Mouse (Mus musculus) forebrain, embryonic 16.5 days (tissue): ENCODE measurements around the gene Ccdc181. TPM values are rescaled to one million over a fixed set of nuclear protein-coding genes. Genes with fewer than 3 reads are reported as not detected.
A peak's percentile ranks its signal among the peaks of the same experiment; 100 is the strongest.

Source experiments
- ATAC-seq: fragments of 200-750 bp; cut with Nextera tagmentation; 2 replicates; pipeline ENCODE4 v1.8.0; 2017; ENCODE audit warnings: mild to moderate bottlenecking, moderate library complexity
- H3K27ac ChIP-seq: fragments of 300-500 bp; sonication (generic); 2 replicates; pipeline ENCODE4 v1.5.1; 2014; ENCODE audit warnings: low read length, control low read depth
- H3K27me3 ChIP-seq: fragments of 300-500 bp; sonication (generic); replicated peaks from 2 replicates; pipeline ENCODE4 v1.6.1; 2014; ENCODE audit warnings: low read length; ENCODE audit not compliant: control insufficient read depth, insufficient read depth
- H3K36me3 ChIP-seq: fragments of 300-500 bp; sonication (generic); 2 replicates; pipeline ENCODE4 v1.6.1; 2014; ENCODE audit not compliant: control insufficient read depth, insufficient read depth
- H3K4me1 ChIP-seq: fragments of 300-500 bp; sonication (generic); replicated peaks from 2 replicates; pipeline ENCODE4 v1.6.1; 2014; ENCODE audit warnings: low read length; ENCODE audit not compliant: control insufficient read depth, insufficient read depth
- H3K4me2 ChIP-seq: fragments of 300-500 bp; sonication (generic); 2 replicates; pipeline ENCODE4 v1.6.1; 2014; ENCODE audit warnings: mild to moderate bottlenecking, low read length, control low read depth
- H3K4me3 ChIP-seq: fragments of 300-500 bp; sonication (generic); replicated peaks from 2 replicates; pipeline ENCODE4 v1.5.1; 2014; ENCODE audit warnings: mild to moderate bottlenecking, low read length, control low read depth
- H3K9ac ChIP-seq: fragments of 300-500 bp; sonication (generic); replicated peaks from 2 replicates; pipeline ENCODE4 v1.6.1; 2014; ENCODE audit warnings: low read depth, low read length, control low read depth
- H3K9me3 ChIP-seq: fragments of 300-500 bp; sonication (generic); 2 replicates; pipeline ENCODE4 v1.6.1; 2016; ENCODE audit warnings: low read length; ENCODE audit not compliant: control insufficient read depth
- WGBS: fragments of 180-500 bp; shearing (Covaris S2); extraction: QIAGEN DNeasy Blood & Tissue Kit; methylation state at CpG from one replicate; pipeline ENCODE4 v1.1.7; 2014; 5-methylcytosine and 5-hydroxymethylcytosine counted together
- polyA plus RNA-seq: library from polyadenylated mRNA; unstranded; fragments of >200 nt; fragmentation: Nextera tagmentation; extraction: Ambion mirVana; gene quantifications from 2 replicates; pipeline ENCODE4 v1.2.1, GENCODE M21; 2015

The Ccdc181 gene
- polyA plus RNA-seq, 1 experiment from 2014 or later = 25.5 TPM

DNA sequence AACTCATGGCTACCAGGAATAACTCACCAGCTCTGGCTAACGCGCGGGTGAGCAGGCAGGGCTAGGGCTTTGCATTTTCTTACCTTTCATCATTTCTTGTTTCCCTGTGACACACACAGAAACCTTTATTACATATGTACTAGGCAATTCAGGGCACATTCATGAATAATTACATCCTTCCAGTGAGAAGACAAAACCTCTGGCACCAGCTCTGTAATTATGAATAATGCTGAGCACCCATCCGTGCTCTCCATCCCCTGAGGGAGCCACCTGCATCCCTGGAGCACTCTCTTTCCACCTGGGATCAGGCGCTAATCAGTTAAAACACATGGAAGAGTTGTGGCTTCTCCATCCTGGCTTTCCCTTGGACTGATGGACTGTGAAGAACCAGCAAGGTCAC is 28.4 kb downstream of the Ccdc181 start, which contains the start of gene Nme7:
TSS of gene Nme7 (plus strand) at position 301 of the 400 bp plus-strand sequence.
- H3K4me2 ChIP-seq = no peak within 1 kb of the TSS
- ATAC-seq = no peak
- no peak within 1 kb of the TSS for H3K27ac ChIP-seq
- 75% methylated on average over 5 of the region's 5 CpGs for WGBS
- peaks cover 24% of the 10 kb centered on the region for H3K4me1 ChIP-seq
- no peak within 1 kb of the TSS for H3K9ac ChIP-seq
- H3K9me3 ChIP-seq = no peaks in the 10 kb centered on the region
- H3K36me3 ChIP-seq = peaks cover 13% of the 10 kb centered on the region; the same call in 1 of the 2 replicates
- H3K4me3 ChIP-seq = no peak within 1 kb of the TSS
- H3K27me3 ChIP-seq = no peaks in the 10 kb centered on the region

DNA sequence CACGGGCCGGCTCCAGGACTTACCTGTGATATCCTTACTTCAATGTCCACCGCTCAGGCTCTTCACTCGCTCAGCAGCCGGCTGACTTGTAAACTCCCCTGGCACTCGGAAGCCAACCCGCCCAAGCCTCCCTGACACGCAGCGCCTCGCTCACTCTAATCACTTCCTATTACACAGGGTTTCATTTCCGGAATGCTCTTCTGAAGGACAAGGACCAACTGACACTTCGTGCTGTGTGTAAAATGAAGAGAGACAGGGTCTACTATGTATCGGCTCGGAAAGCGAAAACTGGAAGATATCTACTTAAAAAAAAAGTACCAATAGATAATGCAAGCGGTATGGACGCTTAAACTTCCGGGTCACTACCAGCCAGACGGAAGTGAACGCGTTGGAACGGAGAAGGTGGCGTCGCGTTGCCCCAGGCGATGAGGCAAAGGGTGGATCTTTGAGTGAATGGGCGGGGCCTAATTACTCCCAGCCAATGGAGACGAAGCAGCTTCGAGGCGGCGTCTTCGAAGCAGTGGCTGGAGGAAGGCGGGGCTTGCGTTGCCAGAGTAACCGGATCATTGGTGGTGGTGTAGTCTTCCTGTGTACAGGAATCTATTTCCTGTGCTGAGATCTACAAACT is 31.9 kb downstream of the Ccdc181 start, which contains the start of gene Blzf1:
TSS of gene Blzf1 (minus strand) at position 366 of the 628 bp plus-strand sequence.
- Histone ChIP-seq H3K9ac (peak within 1 kb of the TSS; percentile 56), H3K4me2 (peak within 1 kb of the TSS; percentile 98), H3K4me1 (peaks cover 24% of the 10 kb centered on the region), H3K36me3 (peaks cover 2% of the 10 kb centered on the region; the same call in 1 of the 2 replicates), H3K4me3 (peak within 1 kb of the TSS; percentile 62), H3K27ac (peak within 1 kb of the TSS; percentile 64), H3K27me3 (no peaks in the 10 kb centered on the region), H3K9me3 (no peaks in the 10 kb centered on the region)
- ATAC-seq = peak; percentile 99
- WGBS = under 1% methylated on average over 35 of the region's 35 CpGs

DNA sequence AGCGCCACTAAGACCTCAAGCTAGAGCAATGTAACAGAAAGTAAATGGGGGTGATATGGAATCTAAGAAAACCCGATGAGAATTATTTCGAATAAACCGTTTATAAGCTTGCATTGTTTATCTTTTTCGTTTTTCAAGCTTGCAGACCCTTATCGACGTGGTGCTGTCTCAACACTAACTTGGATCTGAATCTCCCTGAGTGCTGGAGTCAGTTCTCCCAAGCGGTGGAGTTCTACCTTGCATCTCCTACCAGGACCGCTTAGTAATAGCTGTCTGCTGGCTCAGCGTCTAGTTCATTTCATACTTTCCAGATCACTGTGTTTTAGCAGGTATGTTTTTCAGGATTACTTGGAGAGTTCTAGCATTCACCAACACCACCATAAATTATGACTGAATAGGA is 32.5 kb downstream of the Ccdc181 start:
- peak overlapping the region; percentile 98 for H3K4me2 ChIP-seq
- peaks cover 24% of the 10 kb centered on the region for H3K4me1 ChIP-seq
- no peaks in the 10 kb centered on the region; the same call in 1 of the 2 replicates for H3K36me3 ChIP-seq
- peak overlapping the region; percentile 62 for H3K4me3 ChIP-seq
- ATAC-seq = peak; percentile 7; the same call in 1 of the 2 replicates
- H3K27ac ChIP-seq = peak overlapping the region; percentile 56; the same call in 1 of the 2 replicates
- WGBS = 13% methylated on average over 10 of the region's 10 CpGs
- H3K9ac ChIP-seq = peak overlapping the region; percentile 56
- H3K27me3 ChIP-seq = no peaks in the 10 kb centered on the region
- H3K9me3 ChIP-seq = no peaks in the 10 kb centered on the region

DNA sequence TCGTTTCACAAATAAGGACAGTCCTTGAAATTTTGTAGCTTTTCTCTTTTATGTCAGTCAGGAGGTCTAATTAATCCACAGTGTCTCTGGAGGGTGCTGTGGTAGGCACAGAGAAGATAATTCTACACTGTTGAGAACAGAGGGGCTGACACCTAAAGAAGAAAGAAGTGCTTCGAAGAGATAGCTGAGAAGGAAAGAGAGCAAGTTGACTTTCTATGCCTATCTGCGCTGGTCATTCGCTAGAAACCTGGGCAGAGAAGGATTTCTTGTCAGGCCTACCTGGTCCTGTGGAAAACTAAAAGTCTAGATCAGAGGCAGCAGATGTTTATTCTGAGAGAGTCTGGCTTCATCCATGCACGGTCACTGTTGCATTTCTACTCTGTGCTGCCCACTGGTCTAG is 38.7 kb downstream of the Ccdc181 start:
- Histone ChIP-seq H3K4me2 (no peak overlapping the region), H3K9me3 (no peaks in the 10 kb centered on the region), H3K27me3 (no peaks in the 10 kb centered on the region), H3K27ac (no peak overlapping the region), H3K9ac (no peak overlapping the region), H3K36me3 (no peaks in the 10 kb centered on the region), H3K4me1 (no peaks in the 10 kb centered on the region), H3K4me3 (no peak overlapping the region)
- no peak for ATAC-seq
- 89% methylated on average over 5 of the region's 5 CpGs for WGBS

DNA sequence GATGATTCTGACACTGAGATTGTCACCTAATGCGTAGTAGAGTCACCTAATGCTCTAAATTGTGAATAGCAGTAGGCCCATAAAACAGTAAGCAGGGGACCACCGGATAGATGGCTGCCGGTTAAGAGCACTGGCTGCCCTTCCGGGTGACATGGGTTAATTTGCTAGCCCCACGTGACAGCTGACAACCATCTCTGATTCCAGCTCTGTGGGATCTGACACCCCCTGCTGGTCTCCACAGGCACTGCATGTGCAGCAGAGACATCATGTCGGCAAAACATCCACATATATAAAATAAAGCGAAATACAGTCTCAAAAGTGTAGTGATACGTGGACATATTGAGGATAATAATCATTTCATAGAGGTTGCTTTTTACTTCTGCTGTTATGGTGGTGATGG is 39.9 kb downstream of the Ccdc181 start:
- no peaks in the 10 kb centered on the region for H3K27me3 ChIP-seq
- ATAC-seq = no peak
- no peak overlapping the region for H3K4me3 ChIP-seq
- H3K9me3 ChIP-seq = no peaks in the 10 kb centered on the region
- H3K27ac ChIP-seq = no peak overlapping the region
- no peaks in the 10 kb centered on the region for H3K36me3 ChIP-seq
- H3K9ac ChIP-seq = no peak overlapping the region
- no peaks in the 10 kb centered on the region for H3K4me1 ChIP-seq
- no peak overlapping the region for H3K4me2 ChIP-seq
- WGBS = 76% methylated on average over 8 of the region's 8 CpGs

DNA sequence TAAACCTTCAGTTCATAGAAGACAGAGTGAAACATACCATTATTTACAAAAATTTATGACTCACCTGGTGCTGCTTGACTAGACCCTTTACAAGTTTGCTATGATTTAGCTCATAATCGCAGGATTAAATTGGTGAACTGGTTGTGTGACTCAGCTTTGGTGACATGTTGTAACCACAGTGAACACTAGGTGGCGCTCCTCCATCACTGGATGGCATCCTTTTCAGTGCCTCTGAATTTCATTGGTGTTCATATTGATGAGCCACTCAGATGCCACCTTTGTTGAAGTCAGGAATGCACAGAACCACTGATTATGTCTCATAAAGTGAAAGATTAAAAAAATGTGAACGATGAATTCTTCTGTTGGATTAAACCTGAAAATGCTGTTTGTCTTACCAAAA is 41.3 kb downstream of the Ccdc181 start:
- 25% methylated on average over 3 of the region's 3 CpGs for WGBS
- Histone ChIP-seq H3K4me3 (no peak overlapping the region), H3K9me3 (no peaks in the 10 kb centered on the region), H3K4me2 (no peak overlapping the region), H3K27ac (no peak overlapping the region), H3K27me3 (no peaks in the 10 kb centered on the region), H3K4me1 (no peaks in the 10 kb centered on the region; the same call in 1 of the 2 replicates), H3K36me3 (no peaks in the 10 kb centered on the region), H3K9ac (no peak overlapping the region)
- ATAC-seq = peak; percentile 75

DNA sequence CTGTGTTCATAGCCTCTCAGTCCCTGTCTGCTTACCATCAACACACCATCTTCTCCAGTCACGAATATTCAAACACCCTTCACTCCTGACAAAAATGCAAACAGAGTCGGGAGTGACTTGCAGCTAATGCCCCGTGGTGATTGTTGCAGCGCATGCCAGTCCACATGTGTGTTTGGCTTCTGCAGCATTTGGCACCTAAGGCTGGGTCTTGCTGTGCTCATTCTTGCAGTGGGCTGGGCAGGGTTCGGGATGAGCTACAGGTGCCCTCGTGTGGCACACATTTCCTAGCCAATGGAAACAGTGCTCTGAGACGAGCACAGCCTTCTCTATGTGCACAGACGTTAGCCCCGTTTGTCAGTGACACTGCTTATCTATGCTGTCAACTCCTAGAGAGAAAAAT is 41.9 kb downstream of the Ccdc181 start:
- Histone ChIP-seq H3K4me1 (no peaks in the 10 kb centered on the region; the same call in 1 of the 2 replicates), H3K9me3 (no peaks in the 10 kb centered on the region), H3K27ac (no peak overlapping the region), H3K4me2 (no peak overlapping the region), H3K9ac (no peak overlapping the region), H3K36me3 (no peaks in the 10 kb centered on the region), H3K4me3 (no peak overlapping the region), H3K27me3 (no peaks in the 10 kb centered on the region)
- ATAC-seq = peak; percentile 9; the same call in 1 of the 2 replicates
- 87% methylated on average over 9 of the region's 9 CpGs for WGBS

DNA sequence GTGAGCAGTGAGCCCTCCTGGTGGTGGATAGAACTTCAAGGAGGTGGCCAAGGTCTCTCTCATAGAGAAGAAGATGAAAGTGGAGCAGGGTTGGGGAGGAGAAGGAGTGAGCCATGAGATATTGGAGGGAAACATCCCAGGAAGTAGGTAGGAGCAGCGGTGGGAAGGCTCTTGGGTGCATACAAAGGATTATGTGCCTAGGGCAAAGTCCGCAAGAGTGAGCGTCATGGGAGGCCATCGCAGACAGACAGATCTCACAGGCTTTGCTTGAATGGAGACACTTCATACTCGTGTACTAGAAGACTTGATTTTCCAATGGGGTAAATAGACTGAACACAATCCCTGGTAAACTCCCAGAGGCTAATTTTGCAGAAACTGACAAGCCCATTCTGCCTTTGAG is 43.1 kb downstream of the Ccdc181 start:
- H3K4me1 ChIP-seq = no peaks in the 10 kb centered on the region; the same call in 1 of the 2 replicates
- 93% methylated on average over 5 of the region's 5 CpGs for WGBS
- no peaks in the 10 kb centered on the region for H3K36me3 ChIP-seq
- no peak overlapping the region for H3K9ac ChIP-seq
- no peak overlapping the region for H3K4me3 ChIP-seq
- ATAC-seq = no peak
- no peak overlapping the region for H3K27ac ChIP-seq
- no peak overlapping the region for H3K4me2 ChIP-seq
- H3K27me3 ChIP-seq = no peaks in the 10 kb centered on the region
- no peaks in the 10 kb centered on the region for H3K9me3 ChIP-seq

DNA sequence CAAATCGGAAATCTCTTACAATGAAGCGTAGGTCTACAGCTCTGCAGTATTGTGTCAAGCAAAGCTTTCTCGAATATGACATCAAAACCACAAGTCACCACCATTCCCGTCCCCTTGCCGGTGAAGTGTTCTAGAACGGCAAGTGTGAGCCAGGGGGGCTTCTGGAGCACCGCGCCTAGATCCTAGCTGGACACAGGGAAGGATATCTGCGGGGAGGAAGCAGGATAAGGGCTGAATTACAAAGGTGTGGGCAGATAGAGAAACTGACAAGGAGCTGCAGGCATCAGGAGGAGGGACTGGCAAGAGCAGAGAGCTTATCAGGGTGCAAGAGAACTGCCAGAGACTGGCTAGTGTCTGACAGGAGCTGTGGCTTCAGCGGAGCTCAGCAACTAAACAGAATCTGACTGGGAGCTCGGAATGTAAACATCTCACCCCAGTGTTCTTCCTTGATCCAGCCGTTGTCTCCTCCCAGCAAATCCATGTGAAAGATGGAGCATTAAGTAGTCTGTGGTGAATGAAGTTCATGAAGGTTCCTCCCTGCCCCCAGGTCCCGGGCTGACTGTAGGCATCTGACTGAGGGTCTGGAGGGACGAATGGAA is 44.3 kb downstream of the Ccdc181 start:
- Histone ChIP-seq H3K27ac (no peak overlapping the region), H3K9ac (no peak overlapping the region), H3K4me3 (no peak overlapping the region), H3K4me2 (no peak overlapping the region), H3K36me3 (no peaks in the 10 kb centered on the region), H3K9me3 (no peaks in the 10 kb centered on the region), H3K27me3 (no peaks in the 10 kb centered on the region), H3K4me1 (no peaks in the 10 kb centered on the region; the same call in 1 of the 2 replicates)
- ATAC-seq = no peak
- WGBS = 84% methylated on average over 14 of the region's 14 CpGs
